Mouse (Mus musculus) stomach, postnatal 0 days (tissue): ENCODE measurements around the gene Gm49395. TPM values are rescaled to one million over a fixed set of nuclear protein-coding genes. Genes with fewer than 3 reads are reported as not detected.

Source experiments
- ATAC-seq: fragments of 200-750 bp; cut with Nextera tagmentation; 2 replicates; pipeline ENCODE4 v1.8.0; 2017; ENCODE audit not compliant: low FRiP score, low TSS enrichment
- DNase-seq: peaks from one replicate; pipeline ENCODE4 v3.0.0-alpha.2; 2016; ENCODE audit warnings: low spot score
- H3K27ac ChIP-seq: fragments of 300-500 bp; sonication (generic); replicated peaks from 2 replicates; pipeline ENCODE4 v1.5.1; 2014; ENCODE audit warnings: mild to moderate bottlenecking, control low read depth
- H3K27me3 ChIP-seq: fragments of 300-500 bp; sonication (generic); 2 replicates; pipeline ENCODE4 v1.6.1; 2014; ENCODE audit warnings: low read length; ENCODE audit not compliant: control insufficient read depth, insufficient read depth
- H3K36me3 ChIP-seq: fragments of 300-500 bp; sonication (generic); 2 replicates; pipeline ENCODE4 v1.6.1; 2014; ENCODE audit warnings: low read length, mixed read lengths; ENCODE audit not compliant: control insufficient read depth, insufficient read depth
- H3K4me1 ChIP-seq: fragments of 300-500 bp; sonication (generic); replicated peaks from 2 replicates; pipeline ENCODE4 v1.6.1; 2014; ENCODE audit warnings: antibody characterized with exemption; ENCODE audit not compliant: control insufficient read depth, insufficient read depth
- H3K4me2 ChIP-seq: fragments of 300-500 bp; sonication (generic); replicated peaks from 2 replicates; pipeline ENCODE4 v1.6.1; 2014; ENCODE audit warnings: low read depth, mild to moderate bottlenecking, control low read depth, moderate library complexity
- H3K4me3 ChIP-seq: fragments of 300-500 bp; sonication (generic); 2 replicates; pipeline ENCODE4 v1.5.1; 2014; ENCODE audit warnings: low read depth, low read length, control low read depth
- H3K9ac ChIP-seq: fragments of 300-500 bp; sonication (generic); 2 replicates; pipeline ENCODE4 v1.6.1; 2014; ENCODE audit warnings: mild to moderate bottlenecking, low read length, control low read depth, mixed read lengths
- H3K9me3 ChIP-seq: fragments of 300-500 bp; sonication (generic); 2 replicates; pipeline ENCODE4 v1.6.1; 2016; ENCODE audit warnings: low read length; ENCODE audit not compliant: control insufficient read depth
- CTCF ChIP-seq: IDR thresholded peaks from 2 replicates; pipeline ENCODE4 v1.5.1; 2016; ENCODE audit warnings: antibody characterized with exemption, low read depth, mild to moderate bottlenecking, moderate library complexity
- EP300 ChIP-seq: optimal IDR thresholded peaks from 2 replicates; pipeline ENCODE3; 2016; ENCODE audit warnings: antibody characterized with exemption
- WGBS: fragments of 180-500 bp; shearing (Covaris S2); extraction: QIAGEN DNeasy Blood & Tissue Kit; methylation state at CpG from one replicate; pipeline ENCODE4 v1.1.7; 2014; 5-methylcytosine and 5-hydroxymethylcytosine counted together
- polyA plus RNA-seq: library from polyadenylated mRNA; unstranded; fragments of >200 nt; fragmentation: Nextera tagmentation; extraction: Ambion mirVana; gene quantifications from 2 replicates; pipeline ENCODE4 v1.2.1, GENCODE M21; 2015

The Gm49395 gene
- polyA plus RNA-seq, 1 experiment from 2014 or later: 9.4 TPM

- H3K4me2 ChIP-seq: no peak overlapping the region
- DNase-seq: no peak
- H3K9ac ChIP-seq: no peak overlapping the region
- H3K36me3 ChIP-seq: no peaks in the 10 kb centered on the region
- no peaks in the 10 kb centered on the region for H3K27me3 ChIP-seq
- peaks cover 3% of the 10 kb centered on the region; the same call in 1 of the 2 replicates for H3K4me1 ChIP-seq
- no peak for ATAC-seq
- TF ChIP-seq EP300 (no peak), CTCF (no peak)
- no peak overlapping the region for H3K4me3 ChIP-seq
- WGBS: 81% methylated on average over 3 of the region's 3 CpGs
- no peaks in the 10 kb centered on the region for H3K9me3 ChIP-seq
- H3K27ac ChIP-seq: no peak overlapping the region
These were observed 21.6 kb downstream of the Gm49395 start for GRCm38 (mm10) chr13:115079996-115080585.

- TF ChIP-seq EP300: no peak
- TF ChIP-seq CTCF: no peak
- Histone ChIP-seq H3K9ac (no peak overlapping the region), H3K27me3 (no peaks in the 10 kb centered on the region), H3K9me3 (no peaks in the 10 kb centered on the region), H3K27ac (no peak overlapping the region), H3K4me2 (no peak overlapping the region), H3K36me3 (no peaks in the 10 kb centered on the region), H3K4me1 (peaks cover 3% of the 10 kb centered on the region; the same call in 1 of the 2 replicates), H3K4me3 (no peak overlapping the region)
- WGBS: 65% methylated on average over 6 of the region's 6 CpGs
- ATAC-seq (no peak), DNase-seq (no peak)
These were observed 22.6 kb downstream of the Gm49395 start for GRCm38 (mm10) chr13:115078997-115079685.

GRCm38 (mm10) chr13:115077346-115078134, 24.2 kb downstream of the Gm49395 start:
- Histone ChIP-seq H3K36me3 (no peaks in the 10 kb centered on the region), H3K4me1 (peaks cover 3% of the 10 kb centered on the region; the same call in 1 of the 2 replicates), H3K27me3 (no peaks in the 10 kb centered on the region), H3K9me3 (no peaks in the 10 kb centered on the region), H3K4me3 (no peak overlapping the region), H3K27ac (no peak overlapping the region), H3K4me2 (no peak overlapping the region), H3K9ac (no peak overlapping the region)
- no peak for ATAC-seq
- 81% methylated on average over 9 of the region's 9 CpGs for WGBS
- no peak for DNase-seq
- TF ChIP-seq EP300 (no peak), CTCF (no peak)

- no peak for TF ChIP-seq CTCF
- no peak for TF ChIP-seq EP300
- Histone ChIP-seq H3K4me3 (no peak overlapping the region), H3K9me3 (no peaks in the 10 kb centered on the region), H3K4me1 (no peaks in the 10 kb centered on the region), H3K27me3 (no peaks in the 10 kb centered on the region), H3K4me2 (no peak overlapping the region), H3K27ac (no peak overlapping the region), H3K36me3 (no peaks in the 10 kb centered on the region), H3K9ac (no peak overlapping the region)
- ATAC-seq: no peak; the same call in 1 of the 2 replicates
- DNase-seq: no peak
- WGBS: 53% methylated on average over 6 of the region's 6 CpGs
These were observed 29.3 kb downstream of the Gm49395 start for GRCm38 (mm10) chr13:115072386-115072785.

GRCm38 (mm10) chr13:115071431-115071830, 30.3 kb downstream of the Gm49395 start:
- H3K36me3 ChIP-seq: no peaks in the 10 kb centered on the region
- no peak for DNase-seq
- H3K27ac ChIP-seq: no peak overlapping the region
- H3K4me1 ChIP-seq: no peaks in the 10 kb centered on the region
- no peak for ATAC-seq
- H3K9ac ChIP-seq: no peak overlapping the region
- 78% methylated on average over 3 of the region's 3 CpGs for WGBS
- TF ChIP-seq EP300 (no peak), CTCF (no peak)
- H3K4me2 ChIP-seq: no peak overlapping the region
- H3K27me3 ChIP-seq: no peaks in the 10 kb centered on the region
- no peaks in the 10 kb centered on the region for H3K9me3 ChIP-seq
- no peak overlapping the region for H3K4me3 ChIP-seq

- DNase-seq (no peak), ATAC-seq (no peak)
- 79% methylated on average over 1 of the region's 1 CpGs for WGBS
These were observed 33.8 kb downstream of the Gm49395 start for GRCm38 (mm10) chr13:115067968-115068330.

More at GRCm38 (mm10) chr13:115067968-115068330, 33.8 kb downstream of the Gm49395 start:
- Histone ChIP-seq H3K27ac (no peak overlapping the region), H3K4me2 (no peak overlapping the region), H3K27me3 (no peaks in the 10 kb centered on the region), H3K4me3 (no peak overlapping the region), H3K4me1 (no peaks in the 10 kb centered on the region), H3K9me3 (no peaks in the 10 kb centered on the region), H3K36me3 (no peaks in the 10 kb centered on the region), H3K9ac (no peak overlapping the region)
- TF ChIP-seq EP300 (no peak), CTCF (no peak)
